Comparison of ENCODE assay signal across 34 mouse cellular contexts in the genomic region with DNA sequence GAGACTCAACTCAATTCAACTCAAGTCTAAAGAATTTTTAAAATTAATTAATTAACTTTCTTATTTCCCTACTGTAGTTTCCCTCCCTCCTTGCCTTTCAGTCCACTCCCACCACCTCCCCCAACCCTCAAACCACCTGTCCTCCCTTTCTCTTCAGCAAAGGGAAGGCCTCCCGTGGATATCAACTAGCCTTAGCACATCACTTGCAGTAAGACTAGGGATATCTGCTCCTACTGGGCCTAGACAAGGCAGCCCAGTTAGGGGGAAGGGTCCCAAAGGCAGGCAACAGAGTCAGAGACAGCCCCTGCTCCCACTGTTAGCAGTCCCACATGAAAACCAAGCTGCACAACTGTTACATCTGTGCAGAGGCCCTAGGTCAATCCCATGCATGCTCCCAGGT. TPM values are rescaled to one million over a fixed set of nuclear protein-coding genes. Genes with fewer than 3 reads are reported as not detected.
DNase-seq lines count a peak whose midpoint lies in the region; ATAC-seq and TF ChIP-seq lines count a peak whose summit lies in the region.
"Had no signal": no experiment of that assay in that cellular context is flagged by ENCODE, and none has a peak within 500 bp of the region (broad histone marks: within the 10 kb centered on the region; RNA-seq: fewer than 3 reads in every experiment).

No protein-coding gene starts in this region.

- peak; percentile 55 for DNase-seq in heart, embryonic 10.5 days (ENCODE audit: low spot score)
- no peak for DNase-seq in heart, adult 2 months
- no peak for DNase-seq in G1E (ENCODE audit: low spot score)
- no peak for DNase-seq in cerebellum, adult 8-10 months
- no peak for DNase-seq in left cerebral cortex, postnatal 14 days (ENCODE audit: low spot score in 2 of 2)
- DNase-seq: adrenal gland, adult 8-10 months; adrenal gland, postnatal 25 days; B cell, adult 2 months; cerebellum, adult 18-20 months; cerebellum, adult 9-11 months; cerebellum, postnatal 25 days; embryo, embryonic 11 days; gastrocnemius, postnatal 25 days; heart, postnatal 10 days; heart, postnatal 4 days had no signal

- ATAC-seq in G1E (ENCODE audit: extremely low read depth, insufficient number of reproducible peaks, low FRiP score, poor library complexity, severe bottlenecking), result no peak
- ATAC-seq in liver, embryonic 15.5 days (ENCODE audit: insufficient read depth), result no peak
- ATAC-seq: activated CD4-positive, CD25-positive, alpha-beta regulatory T cell, adult 4 months; forebrain, embryonic 15.5 days; hindbrain, postnatal 0 days; inflammation-experienced regulatory T-cells, adult 6 months had no signal

- H3K27ac ChIP-seq in heart, embryonic 10.5 days, result no peak overlapping the region
- no peak overlapping the region for H3K27ac ChIP-seq in heart, adult 2 months
- peak overlapping the region; percentile 50; the same call in 1 of the 2 replicates for H3K27ac ChIP-seq in bone marrow, adult 2 months (ENCODE audit: control insufficient read depth, insufficient read depth, low read depth, low read length, poor library complexity)
- H3K27ac ChIP-seq in liver, embryonic 15.5 days (replicated peaks), result peak overlapping the region; percentile 72
- H3K27ac ChIP-seq: embryonic facial prominence, embryonic 10.5 days; embryonic facial prominence, embryonic 13.5 days; forebrain, embryonic 12.5 days; forebrain, embryonic 15.5 days; heart, embryonic 15.5 days; hindbrain, embryonic 14.5 days; hindbrain, postnatal 0 days had no signal

- no peak overlapping the region for H3K9ac ChIP-seq in heart, adult 2 months (ENCODE audit: low read depth, low read length)
- H3K9ac ChIP-seq in liver, embryonic 15.5 days, result no peak overlapping the region
- H3K9ac ChIP-seq: embryonic facial prominence, embryonic 13.5 days; forebrain, embryonic 12.5 days; forebrain, embryonic 15.5 days; heart, embryonic 12.5 days; heart, embryonic 15.5 days; hindbrain, embryonic 14.5 days had no signal

- peaks cover 27% of the 10 kb centered on the region; the same call in 1 of the 2 replicates for H3K4me1 ChIP-seq in heart, embryonic 10.5 days
- H3K4me1 ChIP-seq in heart, adult 2 months (ENCODE audit: control insufficient read depth, insufficient read depth, low read length), result no peaks in the 10 kb centered on the region
- peaks cover 77% of the 10 kb centered on the region for H3K4me1 ChIP-seq in G1E (ENCODE audit: insufficient read depth, low read depth, low read length)
- no peaks in the 10 kb centered on the region; the same call in none of the 2 replicates for H3K4me1 ChIP-seq in bone marrow, adult 2 months (ENCODE audit: control insufficient read depth, insufficient read depth, low read length)
- H3K4me1 ChIP-seq in liver, embryonic 15.5 days (replicated peaks), result peaks cover 61% of the 10 kb centered on the region
- H3K4me1 ChIP-seq: embryonic facial prominence, embryonic 13.5 days; forebrain, embryonic 12.5 days; forebrain, embryonic 15.5 days had no signal

- no peak overlapping the region for H3K4me3 ChIP-seq in heart, embryonic 10.5 days
- no peak overlapping the region for H3K4me3 ChIP-seq in heart, adult 2 months
- peak overlapping the region; percentile 39; the same call in 1 of the 2 replicates for H3K4me3 ChIP-seq in G1E (ENCODE audit: low read depth, low read length)
- H3K4me3 ChIP-seq in bone marrow, adult 2 months (replicated peaks; ENCODE audit: control insufficient read depth, low read depth, low read length), result no peak overlapping the region
- H3K4me3 ChIP-seq in liver, embryonic 15.5 days (replicated peaks), result no peak overlapping the region
- H3K4me3 ChIP-seq: embryonic facial prominence, embryonic 10.5 days; embryonic facial prominence, embryonic 13.5 days; erythroblast, embryonic 14.5 days; forebrain, embryonic 12.5 days; forebrain, embryonic 15.5 days; heart, embryonic 12.5 days; heart, embryonic 15.5 days had no signal

- TF ChIP-seq POLR2A in heart, adult 2 months (IDR thresholded peaks at IDR 0.05; ENCODE audit: insufficient read depth, low read depth, low read length), result no peak
- TF ChIP-seq POLR2A in bone marrow, adult 2 months (IDR thresholded peaks at IDR 0.05; ENCODE audit: borderline replicate concordance, control insufficient read depth, low read depth, low read length), result no peak

- H3K36me3 ChIP-seq in heart, embryonic 10.5 days, result no peaks in the 10 kb centered on the region
- H3K36me3 ChIP-seq in heart, adult 2 months (ENCODE audit: control insufficient read depth, insufficient read depth, low read length), result no peaks in the 10 kb centered on the region
- no peaks in the 10 kb centered on the region for H3K36me3 ChIP-seq in G1E (replicated peaks)
- H3K36me3 ChIP-seq in liver, embryonic 15.5 days (replicated peaks), result no peaks in the 10 kb centered on the region
- H3K36me3 ChIP-seq: embryonic facial prominence, embryonic 10.5 days; embryonic facial prominence, embryonic 13.5 days; forebrain, embryonic 12.5 days; forebrain, embryonic 15.5 days; heart, embryonic 12.5 days; heart, embryonic 15.5 days had no signal

- no peaks in the 10 kb centered on the region for H3K79me2 ChIP-seq in heart, adult 2 months (replicated peaks; ENCODE audit: control insufficient read depth, insufficient read depth, low read length)

- no peak for TF ChIP-seq EP300 in heart, adult 2 months (IDR thresholded peaks at IDR 0.05; ENCODE audit: insufficient read depth, low read depth, low read length)

- no peak for TF ChIP-seq CTCF in heart, adult 2 months (IDR thresholded peaks at IDR 0.05)
- no peak for TF ChIP-seq CTCF in G1E (IDR thresholded peaks at IDR 0.05; ENCODE audit: low read depth, low read length)
- TF ChIP-seq CTCF in bone marrow, adult 2 months (IDR thresholded peaks at IDR 0.05; ENCODE audit: control insufficient read depth, insufficient read depth, low read length), result no peak

- intact Hi-C loops in heart, adult 2 months (cut with DNase I), result no loop called here
- intact Hi-C loops in left cerebral cortex, postnatal 14 days (cut with DNase I), result no loop called here

- H3K4me2 ChIP-seq in liver, embryonic 15.5 days, result peak overlapping the region; percentile 38
- H3K4me2 ChIP-seq: embryonic facial prominence, embryonic 13.5 days; forebrain, embryonic 12.5 days; forebrain, embryonic 15.5 days; heart, embryonic 12.5 days; heart, embryonic 15.5 days; hindbrain, embryonic 14.5 days had no signal

- no peaks in the 10 kb centered on the region for H3K9me3 ChIP-seq in heart, embryonic 10.5 days
- peaks cover 3% of the 10 kb centered on the region; the same call in 1 of the 2 replicates for H3K9me3 ChIP-seq in G1E (replicated peaks)
- no peaks in the 10 kb centered on the region for H3K9me3 ChIP-seq in liver, embryonic 15.5 days (replicated peaks)
- H3K9me3 ChIP-seq: embryonic facial prominence, embryonic 10.5 days; embryonic facial prominence, embryonic 13.5 days; forebrain, embryonic 12.5 days had no signal

- no peaks in the 10 kb centered on the region for H3K27me3 ChIP-seq in heart, embryonic 10.5 days (ENCODE audit: insufficient read depth, poor library complexity, severe bottlenecking)
- no peaks in the 10 kb centered on the region for H3K27me3 ChIP-seq in heart, adult 2 months (ENCODE audit: control insufficient read depth, insufficient read depth, low read length)
- no peaks in the 10 kb centered on the region; the same call in 1 of the 2 replicates for H3K27me3 ChIP-seq in G1E (ENCODE audit: insufficient read depth, low read length)
- H3K27me3 ChIP-seq in liver, embryonic 15.5 days, result no peaks in the 10 kb centered on the region
- H3K27me3 ChIP-seq: CH12.LX; embryonic facial prominence, embryonic 13.5 days; forebrain, embryonic 12.5 days; forebrain, embryonic 15.5 days; heart, embryonic 12.5 days; heart, embryonic 15.5 days had no signal

- 69% methylated on average over 1 of the region's 1 CpGs for WGBS in heart, embryonic 10.5 days
- WGBS in heart, adult 2 months, result 76% methylated on average over 1 of the region's 1 CpGs
- 63% methylated on average over 1 of the region's 1 CpGs for WGBS in bone marrow, adult 2 months
- WGBS in liver, embryonic 15.5 days (ENCODE audit: insufficient replicate concordance), result 74% methylated on average over 1 of the region's 1 CpGs

RNA-seq across cellular contexts. Expression of gene Avpr1b, which starts 17.1 kb away (rescaled TPM):
- not detected in 2 replicates for polyA plus RNA-seq in heart, embryonic 10.5 days (2016; fragmentation: Nextera tagmentation; extraction: Ambion mirVana)
- total RNA-seq in heart, adult 2 months (2021), result not detected
- not detected in 2 replicates for polyA plus RNA-seq in heart, adult 2 months (2012; rRNA removed)
- not detected in 2 replicates for total RNA-seq in G1E (2014; fragmentation: Nextera tagmentation)
- total RNA-seq in G1E (2017), result 0.17 and 0.33 TPM in 2 replicates
- not detected in 2 replicates for polyA plus RNA-seq in G1E (2012)
- not detected in 2 replicates for polyA plus RNA-seq in bone marrow, adult 2 months (2011; ENCODE audit: insufficient read depth, insufficient read length, low replicate concordance, missing spikeins)
- polyA plus RNA-seq in liver, embryonic 15.5 days (2015; fragmentation: Nextera tagmentation; extraction: Ambion mirVana), result not detected in 2 replicates
- total RNA-seq in left cerebral cortex, postnatal 14 days (2021), result not detected
- total RNA-seq: adrenal gland, adult 8-10 months; adrenal gland, postnatal 25 days; common myeloid progenitor, adult 5-6 weeks; gastrocnemius, adult 8-10 months; gastrocnemius, postnatal 25 days; heart, adult 8-10 months; heart, postnatal 10 days; heart, postnatal 4 days; hindbrain, postnatal 0 days had no signal
- polyA plus RNA-seq: embryonic facial prominence, embryonic 10.5 days; embryonic facial prominence, embryonic 13.5 days; erythroblast, embryonic 14.5 days; forebrain, embryonic 12.5 days; forebrain, embryonic 15.5 days; gonadal fat pad, adult 2 months; heart, embryonic 12.5 days; heart, embryonic 15.5 days; hindbrain, embryonic 11.5 days; hindbrain, embryonic 14.5 days; hindbrain, postnatal 0 days; inflammation-experienced regulatory T-cells, adult 6 months had no signal

RNA-seq across cellular contexts. Expression of gene Ctse, which starts 22.0 kb away (rescaled TPM):
- polyA plus RNA-seq in heart, embryonic 10.5 days (2016; fragmentation: Nextera tagmentation; extraction: Ambion mirVana), result 0.07 and 0.21 TPM in 2 replicates
- total RNA-seq in heart, adult 2 months (2021), result under 1 TPM; 0.63 to 0.86 TPM
- 0.39 and 0.70 TPM in 2 replicates for polyA plus RNA-seq in heart, adult 2 months (2012; rRNA removed)
- total RNA-seq in G1E (2014; fragmentation: Nextera tagmentation) (1,974 and 2,087 TPM in 2 replicates), G1E (2017) (482 and 539 TPM in 2 replicates)
- 163 and 246 TPM in 2 replicates for polyA plus RNA-seq in G1E (2012)
- polyA plus RNA-seq in bone marrow, adult 2 months (2011; ENCODE audit: insufficient read depth, insufficient read length, low replicate concordance, missing spikeins), result 118 and 261 TPM in 2 replicates
- polyA plus RNA-seq in liver, embryonic 15.5 days (2015; fragmentation: Nextera tagmentation; extraction: Ambion mirVana), result 25.2 and 29.9 TPM in 2 replicates
- total RNA-seq in left cerebral cortex, postnatal 14 days (2021), result under 1 TPM; 0.15 to 0.21 TPM
- total RNA-seq: gastrocnemius, adult 8-10 months; hindbrain, postnatal 0 days had no signal
- polyA plus RNA-seq: embryonic facial prominence, embryonic 10.5 days; embryonic facial prominence, embryonic 13.5 days; forebrain, embryonic 12.5 days; forebrain, embryonic 15.5 days; hindbrain, embryonic 14.5 days; hindbrain, postnatal 0 days had no signal

Comparison
In these comparisons a context has a peak if more than half of its experiments do, and no peak if none do; other contexts are left out.
1. H3K27ac ChIP-seq: peak in bone marrow, adult 2 months (single experiment) and liver, embryonic 15.5 days (single experiment); none in heart, embryonic 10.5 days (single experiment) and heart, adult 2 months (single experiment).
2. RNA of gene Ctse, which starts 22.0 kb away (polyA plus RNA-seq): 163 to 246 TPM in G1E, 118 to 261 TPM in bone marrow, adult 2 months and 25.2 to 29.9 TPM in liver, embryonic 15.5 days; 0.39 to 0.70 TPM in heart, adult 2 months and 0.07 to 0.21 TPM in heart, embryonic 10.5 days; every median in the first group is over 10 times any median in the second.